Mouse (Mus musculus) CH12.LX (cell line): ENCODE results near the gene Rnf185.

Experiments used
- CTCF ChIP-seq, 2 experiments: IDR thresholded peaks in 1 of 2; conservative IDR thresholded peaks in 1 of 2; 2 replicates each; pipeline ENCODE4 v1.5.1; 2011 to 2012; ENCODE audit warnings: low read depth in 2 of 2, low read length in 2 of 2, improper control_type of control experiment in 1 of 2, inconsistent platforms in 1 of 2, mild to moderate bottlenecking in 1 of 2, moderate library complexity in 1 of 2
- EP300 ChIP-seq: IDR thresholded peaks from 2 replicates; pipeline ENCODE4 v1.6.1; 2011; ENCODE audit warnings: low read length, improper control_type of control experiment
- MAX ChIP-seq: IDR thresholded peaks from 2 replicates; pipeline ENCODE4 v1.6.1; 2011; ENCODE audit warnings: low read length, improper control_type of control experiment
- MEF2A ChIP-seq: IDR thresholded peaks from 2 replicates; pipeline ENCODE4 v1.6.1; 2014; ENCODE audit warnings: low read depth, mild to moderate bottlenecking, inconsistent platforms, low read length, improper control_type of control experiment, borderline replicate concordance
- POLR2A ChIP-seq: IDR thresholded peaks from 2 replicates; pipeline ENCODE4 v1.6.1; 2011; ENCODE audit warnings: low read depth, mild to moderate bottlenecking, improper control_type of control experiment, low read length

DNA sequence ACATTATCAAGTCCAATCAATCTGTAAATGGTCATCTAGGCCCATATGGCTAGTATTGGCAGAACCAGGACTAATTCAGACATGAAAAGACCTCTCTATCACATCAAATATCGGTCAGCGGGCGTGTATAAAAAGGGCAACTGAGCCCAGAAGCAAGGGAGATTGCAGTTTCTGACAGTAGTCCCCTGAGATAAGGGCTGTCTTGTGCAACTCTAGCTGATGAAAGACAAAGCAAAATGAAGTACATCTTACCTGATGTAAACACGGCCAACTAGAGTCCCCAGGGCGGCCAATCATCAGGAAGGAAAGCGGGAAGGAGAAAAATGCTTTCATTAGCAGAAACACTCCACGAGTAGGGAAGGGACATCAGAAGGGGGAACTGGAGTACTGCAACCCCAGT lies 23.5 kb downstream of the Rnf185 start:
- TF ChIP-seq CTCF (conservative IDR thresholded peaks at IDR 0.05 in 1 of 2, IDR thresholded peaks at IDR 0.05 in 1 of 2; ENCODE audit: low read depth in 2 of 2, low read length in 2 of 2) (no peak), EP300 (no peak), POLR2A (no peak), MEF2A (no peak), MAX (no peak)
